Mouse (Mus musculus): Measurements from ENCODE around the gene Cntfr. TPM values are rescaled to one million over a fixed set of nuclear protein-coding genes. Genes with fewer than 3 reads are reported as not detected.

Gene Cntfr
- polyA plus RNA-seq, 1 experiment from 2014 or later = 27.1 TPM

GRCm38 (mm10) chr4:41610594-41610980, 86.3 kb downstream of the Cntfr start:
- no peak for DNase-seq (ENCODE audit: low spot score)
- H3K4me1 ChIP-seq = peaks cover 54% of the 10 kb centered on the region
- no peak overlapping the region for H3K4me3 ChIP-seq
- H3K27me3 ChIP-seq (ENCODE audit: low read depth, poor library complexity, severe bottlenecking) = peaks cover 22% of the 10 kb centered on the region
- peak overlapping the region; percentile 73; the same call in 1 of the 2 replicates for H3K27ac ChIP-seq (replicated peaks)
- H3K9me3 ChIP-seq (replicated peaks) = no peaks in the 10 kb centered on the region
- H3K36me3 ChIP-seq = no peaks in the 10 kb centered on the region
- 41% methylated on average over 6 of the region's 6 CpGs for WGBS

GRCm38 (mm10) chr4:41609681-41610593, 87.0 kb downstream of the Cntfr start:
- Histone ChIP-seq H3K36me3 (no peaks in the 10 kb centered on the region), H3K4me1 (peaks cover 54% of the 10 kb centered on the region), H3K27ac (replicated peaks) (no peak overlapping the region), H3K9me3 (replicated peaks) (no peaks in the 10 kb centered on the region), H3K4me3 (no peak overlapping the region), H3K27me3 (ENCODE audit: low read depth, poor library complexity, severe bottlenecking) (peaks cover 16% of the 10 kb centered on the region)
- WGBS = 84% methylated on average over 10 of the region's 10 CpGs
- no peak for DNase-seq (ENCODE audit: low spot score)

Other genes starting within 250 kb of the Cntfr start
- 13.5 and 15.1 TPM in 2 replicates for gene Kif24, start 232.2 kb downstream of the Cntfr start, polyA plus RNA-seq (2016; fragmentation: Nextera tagmentation; extraction: Ambion mirVana)
- gene Nudt2, start 231.9 kb downstream of the Cntfr start, polyA plus RNA-seq (2016; fragmentation: Nextera tagmentation; extraction: Ambion mirVana) = 63.3 and 65.6 TPM in 2 replicates
- gene AI464131, start 194.0 kb downstream of the Cntfr start, polyA plus RNA-seq (2016; fragmentation: Nextera tagmentation; extraction: Ambion mirVana) = 7.3 and 9.2 TPM in 2 replicates
- gene 1110017D15Rik, start 179.8 kb downstream of the Cntfr start, polyA plus RNA-seq (2016; fragmentation: Nextera tagmentation; extraction: Ambion mirVana) = 3.4 and 4.2 TPM in 2 replicates
- 4.1 and 5.7 TPM in 2 replicates for gene Fam219a, start 127.6 kb downstream of the Cntfr start, polyA plus RNA-seq (2016; fragmentation: Nextera tagmentation; extraction: Ambion mirVana)
- 1.6 and 2.2 TPM in 2 replicates for gene Dnaic1, start 127.3 kb downstream of the Cntfr start, polyA plus RNA-seq (2016; fragmentation: Nextera tagmentation; extraction: Ambion mirVana)
- 23.2 and 31.4 TPM in 2 replicates for gene Enho, start 56.8 kb downstream of the Cntfr start, polyA plus RNA-seq (2016; fragmentation: Nextera tagmentation; extraction: Ambion mirVana)
- gene Il11ra1, start 2.9 kb upstream of the Cntfr start, polyA plus RNA-seq (2016; fragmentation: Nextera tagmentation; extraction: Ambion mirVana) = 69.0 TPM in 2 replicates
- gene Rpp25l, start 16.4 kb upstream of the Cntfr start, polyA plus RNA-seq (2016; fragmentation: Nextera tagmentation; extraction: Ambion mirVana) = 86.4 and 91.5 TPM in 2 replicates
- gene Dctn3, start 26.1 kb upstream of the Cntfr start, polyA plus RNA-seq (2016; fragmentation: Nextera tagmentation; extraction: Ambion mirVana) = 150 and 167 TPM in 2 replicates
- 0.28 and 0.63 TPM in 2 replicates for gene Arid3c, start 34.1 kb upstream of the Cntfr start, polyA plus RNA-seq (2016; fragmentation: Nextera tagmentation; extraction: Ambion mirVana)
- gene Galt, start 58.1 kb upstream of the Cntfr start, polyA plus RNA-seq (2016; fragmentation: Nextera tagmentation; extraction: Ambion mirVana) = 19.1 and 21.4 TPM in 2 replicates
- gene Sigmar1, start 59.1 kb upstream of the Cntfr start, polyA plus RNA-seq (2016; fragmentation: Nextera tagmentation; extraction: Ambion mirVana) = 87.3 and 96.3 TPM in 2 replicates
- 52.4 and 67.6 TPM in 2 replicates for gene Ccl27a, start 77.2 kb upstream of the Cntfr start, polyA plus RNA-seq (2016; fragmentation: Nextera tagmentation; extraction: Ambion mirVana)
- not detected in 2 replicates for gene Gm21541, start 206.5 kb upstream of the Cntfr start, polyA plus RNA-seq (2016; fragmentation: Nextera tagmentation; extraction: Ambion mirVana)
- 1.9 and 3.4 TPM in 2 replicates for gene Gm20878, start 244.5 kb upstream of the Cntfr start, polyA plus RNA-seq (2016; fragmentation: Nextera tagmentation; extraction: Ambion mirVana)